Comparison of ENCODE assay signal across 8 mouse cellular contexts in the genomic region with DNA sequence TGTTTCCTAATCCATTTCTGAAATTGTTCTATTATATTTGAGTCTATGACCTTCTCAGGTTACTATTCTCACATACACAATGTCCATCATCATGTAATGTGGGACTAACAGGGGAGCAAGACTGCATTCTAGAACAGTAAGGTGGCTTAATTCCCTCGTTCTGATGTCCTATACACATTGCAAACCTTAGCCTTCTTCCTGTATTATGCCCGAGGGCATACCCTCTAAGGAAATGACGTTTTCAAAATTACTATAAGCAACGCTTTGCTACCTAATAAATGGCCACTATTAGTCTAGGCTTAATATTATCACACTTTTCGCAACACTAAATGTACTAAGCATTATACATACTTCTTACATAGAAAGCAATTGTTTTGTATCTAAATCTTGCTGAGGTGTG. TPM values are rescaled to one million over a fixed set of nuclear protein-coding genes. Genes with fewer than 3 reads are reported as not detected.
A peak's percentile ranks its signal among the peaks of the same experiment; 100 is the strongest.
DNase-seq lines count a peak whose midpoint lies in the region; ATAC-seq and TF ChIP-seq lines count a peak whose summit lies in the region.

No protein-coding gene starts in this region.

- TF ChIP-seq CTCF in layer of hippocampus, adult 2 months (conservative IDR thresholded peaks at IDR 0.05) = no peak

- H3K27ac ChIP-seq in layer of hippocampus, adult 2 months = peak overlapping the region; percentile 93
- H3K27ac ChIP-seq in embryonic facial prominence, embryonic 14.5 days (replicated peaks; ENCODE audit: low read depth, low read length) = peak overlapping the region; percentile 72
- H3K27ac ChIP-seq in limb, embryonic 10.5 days = peak overlapping the region; percentile 92
- peak overlapping the region; percentile 95 for H3K27ac ChIP-seq in neural tube, embryonic 13.5 days (replicated peaks)

- peaks cover 21% of the 10 kb centered on the region for H3K36me3 ChIP-seq in embryonic facial prominence, embryonic 14.5 days (ENCODE audit: control insufficient read depth, insufficient read depth, low read length)
- H3K36me3 ChIP-seq in limb, embryonic 10.5 days = peaks cover 38% of the 10 kb centered on the region
- peaks cover 29% of the 10 kb centered on the region for H3K36me3 ChIP-seq in neural tube, embryonic 13.5 days

- peak overlapping the region; percentile 60 for H3K4me2 ChIP-seq in embryonic facial prominence, embryonic 14.5 days (ENCODE audit: low read depth, low read length)
- peak overlapping the region; percentile 68 for H3K4me2 ChIP-seq in neural tube, embryonic 13.5 days

- no peaks in the 10 kb centered on the region for H3K9me3 ChIP-seq in embryonic facial prominence, embryonic 14.5 days (ENCODE audit: control insufficient read depth, low read length)
- no peaks in the 10 kb centered on the region for H3K9me3 ChIP-seq in limb, embryonic 10.5 days (replicated peaks)
- H3K9me3 ChIP-seq in neural tube, embryonic 13.5 days = no peaks in the 10 kb centered on the region

- 19% methylated on average over 5 of the region's 5 CpGs for WGBS in embryonic facial prominence, embryonic 14.5 days
- 32% methylated on average over 5 of the region's 5 CpGs for WGBS in limb, embryonic 10.5 days
- 24% methylated on average over 5 of the region's 5 CpGs for WGBS in neural tube, embryonic 13.5 days

- no peak for DNase-seq in layer of hippocampus, adult 2 months (ENCODE audit: low spot score in 2 of 2)
- DNase-seq in layer of hippocampus, adult 8-10 months (ENCODE audit: low spot score in 2 of 2) = no peak
- no peak for DNase-seq in embryonic facial prominence, embryonic 14.5 days (ENCODE audit: low spot score)
- DNase-seq in limb, embryonic 10.5 days (ENCODE audit: low spot score) = no peak
- DNase-seq in adipocyte (ENCODE audit: low spot score) = no peak
- no peak for DNase-seq in cerebellum, postnatal 4 days (ENCODE audit: low spot score in 2 of 2)
- DNase-seq in urinary bladder, postnatal 36 days (ENCODE audit: low spot score in 2 of 2) = no peak

- no peaks in the 10 kb centered on the region for H3K4me1 ChIP-seq in embryonic facial prominence, embryonic 14.5 days (ENCODE audit: control insufficient read depth, insufficient read depth, low read length)
- H3K4me1 ChIP-seq in limb, embryonic 10.5 days = peaks cover 19% of the 10 kb centered on the region
- peaks cover 20% of the 10 kb centered on the region for H3K4me1 ChIP-seq in neural tube, embryonic 13.5 days (replicated peaks)

- no peaks in the 10 kb centered on the region for H3K27me3 ChIP-seq in embryonic facial prominence, embryonic 14.5 days (replicated peaks; ENCODE audit: control insufficient read depth, insufficient read depth, low read length)
- no peaks in the 10 kb centered on the region for H3K27me3 ChIP-seq in limb, embryonic 10.5 days (ENCODE audit: low read depth, poor library complexity, severe bottlenecking)
- no peaks in the 10 kb centered on the region for H3K27me3 ChIP-seq in neural tube, embryonic 13.5 days

- peak overlapping the region; percentile 68 for H3K4me3 ChIP-seq in layer of hippocampus, adult 2 months
- peak overlapping the region; percentile 66 for H3K4me3 ChIP-seq in embryonic facial prominence, embryonic 14.5 days (ENCODE audit: low read depth, low read length)
- peak overlapping the region; percentile 80 for H3K4me3 ChIP-seq in limb, embryonic 10.5 days
- H3K4me3 ChIP-seq in neural tube, embryonic 13.5 days = peak overlapping the region; percentile 78

- no peak for ATAC-seq in embryonic facial prominence, embryonic 14.5 days (ENCODE audit: low read depth)
- ATAC-seq in neural tube, embryonic 13.5 days (ENCODE audit: low read depth) = peak; percentile 21

- H3K9ac ChIP-seq in embryonic facial prominence, embryonic 14.5 days (ENCODE audit: low read depth, low read length) = peak overlapping the region; percentile 66
- H3K9ac ChIP-seq in neural tube, embryonic 13.5 days = peak overlapping the region; percentile 79

RNA-seq across cellular contexts. Expression of gene Rabif, which starts 0.5 kb away (rescaled TPM):
- 10 to 100 TPM; 22.3 to 23.6 TPM for total RNA-seq in layer of hippocampus, adult 2 months (2021)
- total RNA-seq in layer of hippocampus, adult 8-10 months (2022) = 10 to 100 TPM; 20.0 to 26.7 (median 21.8) TPM
- 42.9 and 44.6 TPM in 2 replicates for polyA plus RNA-seq in embryonic facial prominence, embryonic 14.5 days (2014; fragmentation: Nextera tagmentation; extraction: Ambion mirVana)
- polyA plus RNA-seq in limb, embryonic 10.5 days (2016; fragmentation: Nextera tagmentation; extraction: Ambion mirVana) = 36.6 and 38.2 TPM in 2 replicates
- polyA plus RNA-seq in neural tube, embryonic 13.5 days (2015; fragmentation: Nextera tagmentation; extraction: Ambion mirVana) = 65.1 and 67.4 TPM in 2 replicates

RNA-seq across cellular contexts. Expression of gene Klhl12, which starts 38.6 kb away (rescaled TPM):
- total RNA-seq in layer of hippocampus, adult 2 months (2021) = 10 to 100 TPM; 43.5 to 44.4 TPM
- total RNA-seq in layer of hippocampus, adult 8-10 months (2022) = 10 to 100 TPM; 37.8 to 46.1 (median 41.6) TPM
- polyA plus RNA-seq in embryonic facial prominence, embryonic 14.5 days (2014; fragmentation: Nextera tagmentation; extraction: Ambion mirVana) = 24.6 and 24.7 TPM in 2 replicates
- 41.6 and 43.7 TPM in 2 replicates for polyA plus RNA-seq in limb, embryonic 10.5 days (2016; fragmentation: Nextera tagmentation; extraction: Ambion mirVana)
- polyA plus RNA-seq in neural tube, embryonic 13.5 days (2015; fragmentation: Nextera tagmentation; extraction: Ambion mirVana) = 31.4 and 35.5 TPM in 2 replicates

RNA-seq across cellular contexts. Expression of gene Mgat4e, which starts 55.5 kb away (rescaled TPM):
- not detected for total RNA-seq in layer of hippocampus, adult 2 months (2021)
- total RNA-seq in layer of hippocampus, adult 8-10 months (2022) = not detected
- not detected in 2 replicates for polyA plus RNA-seq in embryonic facial prominence, embryonic 14.5 days (2014; fragmentation: Nextera tagmentation; extraction: Ambion mirVana)
- polyA plus RNA-seq in limb, embryonic 10.5 days (2016; fragmentation: Nextera tagmentation; extraction: Ambion mirVana) = not detected in 2 replicates
- not detected in 2 replicates for polyA plus RNA-seq in neural tube, embryonic 13.5 days (2015; fragmentation: Nextera tagmentation; extraction: Ambion mirVana)
